Mouse (Mus musculus) myocyte (in vitro differentiated cells): ENCODE results near the gene Kalrn.

Experiments used
- POLR2A ChIP-seq: IDR thresholded peaks from one replicate; pipeline ENCODE4 v1.6.1; 2011; ENCODE audit warnings: low read depth, mild to moderate bottlenecking, control low read depth, moderate library complexity; ENCODE audit not compliant: insufficient read length
- REST ChIP-seq: IDR thresholded peaks from one replicate; pipeline ENCODE4 v1.6.1; 2011; ENCODE audit warnings: mild to moderate bottlenecking, control low read depth, moderate library complexity; ENCODE audit not compliant: insufficient read depth, insufficient read length
- TCF12 ChIP-seq: IDR thresholded peaks from one replicate; pipeline ENCODE4 v1.6.1; 2011; ENCODE audit warnings: mild to moderate bottlenecking, control low read depth; ENCODE audit not compliant: poor library complexity, insufficient read depth, severe bottlenecking
- TCF3 ChIP-seq: IDR thresholded peaks from one replicate; pipeline ENCODE4 v1.6.1; 2011; ENCODE audit warnings: low read depth, control low read depth; ENCODE audit not compliant: insufficient read length

DNA sequence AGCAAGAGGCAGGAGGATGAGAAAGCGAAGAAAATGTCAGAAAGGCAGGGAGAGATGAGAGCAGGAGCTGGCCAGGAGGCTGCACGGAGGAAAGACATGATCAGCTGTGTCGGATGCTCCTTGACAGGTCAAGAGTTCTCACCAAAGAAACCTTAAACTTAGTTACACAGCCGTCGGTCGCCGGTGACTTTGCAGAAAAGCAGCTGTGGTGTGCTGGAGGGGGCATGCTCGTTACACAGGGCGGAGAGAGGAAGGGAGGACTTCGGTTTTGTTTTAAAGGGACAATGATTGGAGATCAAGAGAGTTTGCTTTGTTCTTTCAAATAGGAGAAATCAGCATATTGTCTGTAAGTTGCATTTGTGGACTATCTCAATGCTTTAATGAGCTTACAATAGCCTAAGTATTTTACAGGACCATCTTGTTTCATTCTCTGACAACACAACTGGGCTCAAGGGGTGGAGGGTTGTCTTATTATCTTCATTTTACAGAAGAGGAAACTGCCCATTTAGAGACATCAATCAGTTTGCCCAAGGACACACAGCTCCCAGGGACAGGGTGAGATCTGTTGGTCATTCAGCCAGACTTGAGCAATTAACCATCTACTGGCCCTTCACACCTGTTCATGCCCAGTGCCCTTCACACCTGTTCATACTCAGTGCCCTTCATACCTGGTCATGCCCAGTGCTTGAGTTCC is 516.8 kb downstream of the Kalrn start:
- TF ChIP-seq TCF12 (no peak), POLR2A (no peak), TCF3 (no peak), REST (no peak)
